Mouse (Mus musculus): Measurements from ENCODE around the gene Tnfrsf1b. TPM values are rescaled to one million over a fixed set of nuclear protein-coding genes. Genes with fewer than 3 reads are reported as not detected.
A peak's percentile ranks its signal among the peaks of the same experiment; 100 is the strongest.

The Tnfrsf1b gene
- polyA plus RNA-seq, 1 experiment from 2014 or later, result 4.5 TPM

- Histone ChIP-seq H3K9me3 (no peaks in the 10 kb centered on the region), H3K4me3 (no peak overlapping the region), H3K27me3 (no peaks in the 10 kb centered on the region), H3K4me2 (no peak overlapping the region), H3K9ac (no peak overlapping the region), H3K36me3 (no peaks in the 10 kb centered on the region), H3K27ac (no peak overlapping the region), H3K4me1 (0 out of 2 replicates have a peak, but pooled peaks cover 9% of the 10 kb centered on the region)
- WGBS, result 93% methylated on average over 5 of the region's 5 CpGs
- ATAC-seq (ENCODE audit: insufficient number of reproducible peaks, low FRiP score, low TSS enrichment, low read depth), result no peak
These were observed 14.9 kb downstream of the Tnfrsf1b start for GRCm38 (mm10) chr4:145231732-145232131.

- Histone ChIP-seq H3K36me3 (no peaks in the 10 kb centered on the region), H3K27ac (no peak overlapping the region), H3K9ac (no peak overlapping the region), H3K4me3 (no peak overlapping the region), H3K4me1 (0 out of 2 replicates have a peak, but pooled peaks cover 9% of the 10 kb centered on the region), H3K27me3 (no peaks in the 10 kb centered on the region), H3K9me3 (no peaks in the 10 kb centered on the region), H3K4me2 (no peak overlapping the region)
- ATAC-seq (ENCODE audit: insufficient number of reproducible peaks, low FRiP score, low TSS enrichment, low read depth), result no peak
- WGBS, result 83% methylated on average over 2 of the region's 2 CpGs
These were observed 16.0 kb downstream of the Tnfrsf1b start for GRCm38 (mm10) chr4:145230647-145231046.

DNA sequence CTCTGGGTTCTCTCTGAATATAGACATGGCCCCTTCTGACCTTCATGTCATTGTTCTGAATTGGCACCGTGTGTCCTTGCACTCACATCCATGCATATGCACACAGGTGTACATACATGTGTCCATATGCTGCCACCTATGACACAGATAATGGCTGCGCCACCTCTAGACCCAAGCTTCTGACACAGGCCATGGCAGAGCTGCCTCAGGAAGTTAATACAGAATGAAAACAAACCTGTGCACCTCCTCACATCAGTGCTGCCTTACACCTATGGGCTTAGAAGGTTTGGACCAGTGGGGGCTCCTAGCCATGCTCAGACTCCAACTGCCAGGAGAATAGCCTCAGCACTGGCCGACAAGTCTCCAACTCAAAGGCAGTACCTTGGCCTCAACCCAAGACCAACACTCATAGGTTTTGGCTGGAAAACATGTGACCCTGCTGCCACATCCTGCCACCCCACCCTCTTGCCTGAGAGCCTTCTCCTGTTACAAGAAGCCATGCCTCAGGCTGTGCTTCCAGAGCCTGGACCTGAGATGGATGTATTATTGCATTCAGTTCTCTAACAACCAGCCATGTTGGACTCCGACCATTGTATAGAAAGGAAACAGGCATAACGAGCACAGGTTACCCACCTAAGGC is 17.0 kb downstream of the Tnfrsf1b start:
- Histone ChIP-seq H3K9me3 (no peaks in the 10 kb centered on the region), H3K4me2 (no peak overlapping the region), H3K4me1 (0 out of 2 replicates have a peak, but pooled peaks cover 9% of the 10 kb centered on the region), H3K27ac (no peak overlapping the region), H3K9ac (no peak overlapping the region), H3K36me3 (no peaks in the 10 kb centered on the region), H3K27me3 (no peaks in the 10 kb centered on the region), H3K4me3 (no peak overlapping the region)
- WGBS, result 78% methylated on average over 5 of the region's 5 CpGs
- ATAC-seq (ENCODE audit: insufficient number of reproducible peaks, low FRiP score, low TSS enrichment, low read depth), result no peak

GRCm38 (mm10) chr4:145229051-145229450 is 17.6 kb downstream of the Tnfrsf1b start:
- Histone ChIP-seq H3K4me1 (0 out of 2 replicates have a peak, but pooled peaks cover 9% of the 10 kb centered on the region), H3K36me3 (no peaks in the 10 kb centered on the region), H3K9ac (no peak overlapping the region), H3K9me3 (no peaks in the 10 kb centered on the region), H3K4me2 (no peak overlapping the region), H3K4me3 (no peak overlapping the region), H3K27me3 (no peaks in the 10 kb centered on the region), H3K27ac (no peak overlapping the region)
- 89% methylated on average over 6 of the region's 6 CpGs for WGBS
- ATAC-seq (ENCODE audit: insufficient number of reproducible peaks, low FRiP score, low TSS enrichment, low read depth), result no peak

DNA sequence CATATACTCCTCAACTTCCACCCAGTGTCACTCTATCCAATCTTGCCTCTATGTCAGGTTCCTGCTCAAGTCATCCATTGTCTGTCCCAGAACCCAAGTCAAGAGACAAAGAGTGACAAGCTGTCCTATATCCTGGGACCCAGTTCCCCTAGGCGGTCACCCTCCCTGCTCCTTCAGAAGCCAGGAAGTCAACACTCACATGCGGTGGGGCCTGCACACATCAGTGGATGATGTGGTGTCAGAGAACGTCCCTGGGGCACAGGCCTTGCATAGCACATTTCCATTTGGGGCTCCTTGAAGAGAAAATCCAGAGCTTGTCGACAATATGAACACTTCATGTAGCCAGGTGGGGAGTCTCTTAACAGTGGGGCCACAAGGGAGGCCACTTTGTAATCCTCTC is 22.1 kb downstream of the Tnfrsf1b start:
- Histone ChIP-seq H3K27ac (no peak overlapping the region), H3K4me1 (0 out of 2 replicates have a peak, but pooled peaks cover 2% of the 10 kb centered on the region), H3K9ac (no peak overlapping the region), H3K27me3 (no peaks in the 10 kb centered on the region), H3K9me3 (no peaks in the 10 kb centered on the region), H3K36me3 (no peaks in the 10 kb centered on the region), H3K4me3 (no peak overlapping the region), H3K4me2 (no peak overlapping the region)
- ATAC-seq (ENCODE audit: insufficient number of reproducible peaks, low FRiP score, low TSS enrichment, low read depth), result no peak
- 85% methylated on average over 4 of the region's 4 CpGs for WGBS

- Histone ChIP-seq H3K27ac (no peak overlapping the region), H3K4me1 (no peaks in the 10 kb centered on the region), H3K4me3 (no peak overlapping the region), H3K36me3 (no peaks in the 10 kb centered on the region), H3K4me2 (no peak overlapping the region), H3K9me3 (no peaks in the 10 kb centered on the region), H3K27me3 (no peaks in the 10 kb centered on the region), H3K9ac (no peak overlapping the region)
- peak; percentile 62; the same call in 1 of the 2 replicates for ATAC-seq (ENCODE audit: insufficient number of reproducible peaks, low FRiP score, low TSS enrichment, low read depth)
- WGBS, result 67% methylated on average over 8 of the region's 8 CpGs
These were observed 24.6 kb downstream of the Tnfrsf1b start for GRCm38 (mm10) chr4:145222064-145222463.

- no peak for ATAC-seq (ENCODE audit: insufficient number of reproducible peaks, low FRiP score, low TSS enrichment, low read depth)
- Histone ChIP-seq H3K9ac (no peak overlapping the region), H3K4me3 (no peak overlapping the region), H3K4me1 (no peaks in the 10 kb centered on the region), H3K27me3 (no peaks in the 10 kb centered on the region), H3K9me3 (no peaks in the 10 kb centered on the region), H3K4me2 (no peak overlapping the region), H3K36me3 (no peaks in the 10 kb centered on the region), H3K27ac (no peak overlapping the region)
- WGBS, result 45% methylated on average over 2 of the region's 2 CpGs
These were observed 25.3 kb downstream of the Tnfrsf1b start for GRCm38 (mm10) chr4:145221379-145221778.

GRCm38 (mm10) chr4:145220001-145220400 is 26.7 kb downstream of the Tnfrsf1b start:
- Histone ChIP-seq H3K36me3 (no peaks in the 10 kb centered on the region), H3K4me2 (no peak overlapping the region), H3K9ac (no peak overlapping the region), H3K4me1 (peaks cover 3% of the 10 kb centered on the region; the same call in 1 of the 2 replicates), H3K27me3 (no peaks in the 10 kb centered on the region), H3K9me3 (no peaks in the 10 kb centered on the region), H3K4me3 (no peak overlapping the region), H3K27ac (no peak overlapping the region)
- WGBS, result 76% methylated on average over 1 of the region's 1 CpGs
- ATAC-seq (ENCODE audit: insufficient number of reproducible peaks, low FRiP score, low TSS enrichment, low read depth), result no peak

DNA sequence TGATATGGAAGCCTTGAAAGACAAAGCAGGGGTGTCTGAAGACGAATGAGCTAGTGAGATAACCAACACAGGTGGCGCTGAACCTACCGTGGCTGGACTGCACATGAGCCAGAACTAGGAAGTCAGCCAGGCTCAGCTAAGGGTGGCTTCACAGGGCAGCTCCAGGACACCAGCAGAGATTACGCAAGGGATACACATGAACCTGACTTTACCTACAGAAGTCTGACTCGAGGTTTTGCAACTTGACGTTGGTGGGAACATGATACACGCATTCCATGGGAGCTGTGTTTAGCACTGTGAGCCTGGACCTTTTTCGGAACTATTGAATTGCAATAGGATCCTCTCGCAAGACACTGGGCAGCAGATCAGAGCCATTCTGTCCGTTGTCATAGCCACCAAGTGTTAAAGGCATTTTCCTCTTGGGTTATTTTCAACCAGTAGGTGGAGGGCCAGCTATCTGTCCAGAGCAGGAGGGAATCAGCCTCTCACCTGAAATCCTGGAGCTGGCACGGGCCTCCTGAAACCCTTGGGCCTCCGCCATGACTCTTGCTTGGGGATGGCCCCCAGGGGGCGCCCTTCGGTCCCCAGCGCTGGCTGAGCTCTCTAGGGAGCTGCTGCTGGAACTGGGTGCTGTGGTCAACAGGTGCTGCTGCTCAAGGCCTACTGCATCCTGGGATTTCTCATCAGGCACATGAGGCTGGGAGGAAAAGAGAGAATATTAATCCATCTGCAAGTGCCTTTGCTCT is 27.3 kb downstream of the Tnfrsf1b start:
- ATAC-seq (ENCODE audit: insufficient number of reproducible peaks, low FRiP score, low TSS enrichment, low read depth), result no peak
- Histone ChIP-seq H3K4me1 (peaks cover 9% of the 10 kb centered on the region), H3K9me3 (no peaks in the 10 kb centered on the region), H3K9ac (no peak overlapping the region), H3K4me3 (no peak overlapping the region), H3K4me2 (no peak overlapping the region), H3K36me3 (no peaks in the 10 kb centered on the region), H3K27ac (no peak overlapping the region), H3K27me3 (no peaks in the 10 kb centered on the region)
- 60% methylated on average over 15 of the region's 15 CpGs for WGBS

DNA sequence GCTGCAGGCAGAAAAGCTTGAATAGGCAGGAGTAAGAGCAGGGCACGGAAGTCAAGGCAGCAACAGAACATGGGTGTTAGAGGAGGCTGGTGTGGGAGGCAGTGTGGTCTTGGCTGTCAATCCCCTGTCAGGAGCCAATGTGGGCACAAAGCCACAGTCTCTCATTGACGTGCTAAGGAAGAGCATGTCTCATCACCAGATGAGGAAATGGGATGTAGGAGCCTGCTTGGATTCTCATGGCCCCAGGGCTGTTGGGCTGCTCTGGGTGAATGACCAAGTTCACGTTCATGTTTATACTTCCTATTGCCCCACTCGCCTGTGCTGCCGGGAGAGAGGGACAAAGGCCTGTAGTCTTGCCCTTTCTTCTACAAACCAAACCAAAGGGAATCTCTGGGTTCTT is 28.8 kb downstream of the Tnfrsf1b start:
- WGBS, result 69% methylated on average over 5 of the region's 5 CpGs
- H3K4me3 ChIP-seq, result no peak overlapping the region
- H3K27ac ChIP-seq, result no peak overlapping the region
- H3K27me3 ChIP-seq, result no peaks in the 10 kb centered on the region
- no peaks in the 10 kb centered on the region for H3K36me3 ChIP-seq
- H3K4me1 ChIP-seq, result peaks cover 14% of the 10 kb centered on the region
- no peak overlapping the region for H3K9ac ChIP-seq
- no peak for ATAC-seq (ENCODE audit: insufficient number of reproducible peaks, low FRiP score, low TSS enrichment, low read depth)
- no peak overlapping the region for H3K4me2 ChIP-seq
- no peaks in the 10 kb centered on the region for H3K9me3 ChIP-seq

DNA sequence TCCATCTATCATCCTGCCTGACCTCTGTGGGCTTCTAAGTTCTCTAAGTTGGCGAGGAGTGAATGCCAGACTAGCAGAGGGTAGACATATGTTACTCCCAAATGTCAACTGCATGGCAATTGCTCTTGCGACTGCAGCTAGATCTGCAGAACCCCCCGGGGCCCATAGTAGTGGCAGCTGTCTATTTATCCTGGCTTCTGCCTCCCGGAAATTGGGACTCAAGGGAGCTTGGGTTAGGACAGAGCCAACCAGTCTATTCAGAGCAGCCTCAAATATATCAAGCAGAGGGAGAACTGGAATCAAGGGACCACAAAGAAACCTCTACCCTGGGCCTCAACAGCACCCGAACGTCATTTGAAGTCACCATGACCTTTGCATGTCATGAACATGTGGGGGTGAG is 29.6 kb downstream of the Tnfrsf1b start:
- no peak overlapping the region for H3K27ac ChIP-seq
- H3K36me3 ChIP-seq, result no peaks in the 10 kb centered on the region
- no peaks in the 10 kb centered on the region for H3K27me3 ChIP-seq
- no peak overlapping the region for H3K9ac ChIP-seq
- peaks cover 14% of the 10 kb centered on the region for H3K4me1 ChIP-seq
- ATAC-seq (ENCODE audit: insufficient number of reproducible peaks, low FRiP score, low TSS enrichment, low read depth), result no peak
- no peak overlapping the region for H3K4me2 ChIP-seq
- H3K9me3 ChIP-seq, result no peaks in the 10 kb centered on the region
- 74% methylated on average over 6 of the region's 6 CpGs for WGBS
- H3K4me3 ChIP-seq, result no peak overlapping the region

- Histone ChIP-seq H3K9me3 (no peaks in the 10 kb centered on the region), H3K4me3 (no peak overlapping the region), H3K36me3 (no peaks in the 10 kb centered on the region), H3K27me3 (no peaks in the 10 kb centered on the region), H3K4me1 (peaks cover 14% of the 10 kb centered on the region), H3K4me2 (no peak overlapping the region), H3K9ac (no peak overlapping the region), H3K27ac (no peak overlapping the region; the same call in 1 of the 2 replicates)
- 78% methylated on average over 2 of the region's 2 CpGs for WGBS
- ATAC-seq (ENCODE audit: insufficient number of reproducible peaks, low FRiP score, low TSS enrichment, low read depth), result no peak
These were observed 31.3 kb downstream of the Tnfrsf1b start for GRCm38 (mm10) chr4:145215396-145215795.
